Mouse (Mus musculus) C2C12 (cell line): Measurements from ENCODE around the gene Lyrm1.

Source experiments
- CEBPB ChIP-seq: IDR thresholded peaks from one replicate; pipeline ENCODE4 v1.6.1; 2011; ENCODE audit warnings: low read depth, mild to moderate bottlenecking, control low read depth, moderate library complexity
- CTCF ChIP-seq: IDR thresholded peaks from one replicate; pipeline ENCODE4 v1.5.1; 2011; ENCODE audit not compliant: control insufficient read depth, insufficient read depth, insufficient read length
- MAX ChIP-seq: IDR thresholded peaks from one replicate; pipeline ENCODE4 v1.6.1; 2011; ENCODE audit warnings: mild to moderate bottlenecking, control low read depth
- MYOD1 ChIP-seq: IDR thresholded peaks from one replicate; pipeline ENCODE4 v1.6.1; 2011; ENCODE audit warnings: low read depth; ENCODE audit not compliant: control insufficient read depth, insufficient read length
- MYOG ChIP-seq: IDR thresholded peaks from one replicate; pipeline ENCODE4 v1.6.1; 2011; ENCODE audit not compliant: control insufficient read depth, insufficient read length; ENCODE audit errors: extremely low read depth
- USF1 ChIP-seq: IDR thresholded peaks from one replicate; pipeline ENCODE4 v1.6.1; 2011; ENCODE audit warnings: low read depth, mild to moderate bottlenecking, control low read depth, moderate library complexity

GRCm38 (mm10) chr7:119864500-119864899, 31.2 kb upstream of the Lyrm1 start:
- no peak for TF ChIP-seq CTCF
- no peak for TF ChIP-seq MYOG
- TF ChIP-seq USF1: no peak
- no peak for TF ChIP-seq MAX
- TF ChIP-seq CEBPB: no peak
- TF ChIP-seq MYOD1: no peak
